Mouse (Mus musculus): ENCODE data around the gene Fam71e1. TPM values are rescaled to one million over a fixed set of nuclear protein-coding genes. Genes with fewer than 3 reads are reported as not detected.
A peak's percentile ranks its signal among the peaks of the same experiment; 100 is the strongest.

The Fam71e1 gene
- polyA plus RNA-seq (2015; fragmentation: Nextera tagmentation; extraction: Ambion mirVana), result 17.1 and 19.2 TPM in 2 replicates

- WGBS, result 1% methylated on average over 56 of the region's 58 CpGs
- Histone ChIP-seq H3K4me2 (ENCODE audit: low read length) (peak within 1 kb of the TSS; percentile 92), H3K4me3 (replicated peaks; ENCODE audit: low read depth, low read length) (peak within 1 kb of the TSS; percentile 82), H3K27ac (peak within 1 kb of the TSS; percentile 94), H3K27me3 (ENCODE audit: insufficient read depth, low read length) (no peaks in the 10 kb centered on the region), H3K9me3 (replicated peaks; ENCODE audit: low read length) (no peaks in the 10 kb centered on the region), H3K4me1 (replicated peaks; ENCODE audit: insufficient read depth, low read length) (peaks cover 8% of the 10 kb centered on the region; the same call in 1 of the 2 replicates), H3K36me3 (ENCODE audit: insufficient read depth, low read length) (peaks cover 23% of the 10 kb centered on the region), H3K9ac (ENCODE audit: low read depth, low read length) (peak within 1 kb of the TSS; percentile 82)
- peak; percentile 13; the same call in 1 of the 2 replicates for TF ChIP-seq CTCF (IDR thresholded peaks at IDR 0.05; ENCODE audit: low read depth)
- peak; percentile 97 for ATAC-seq (replicated peaks; ENCODE audit: low FRiP score, low read depth)
- DNase-seq (ENCODE audit: low spot score), result peak; percentile 98
Measured at GRCm38 (mm10) chr7:44495992-44496770, at the start of gene Fam71e1, which contains the start of gene Emc10. TSS of gene Fam71e1 (plus strand) at chr7:44496581. TSS of gene Emc10 (minus strand) at chr7:44496529.

- peak; percentile 32 for DNase-seq (ENCODE audit: low spot score)
- H3K27me3 ChIP-seq (ENCODE audit: insufficient read depth, low read length), result no peaks in the 10 kb centered on the region
- no peak for ATAC-seq (replicated peaks; ENCODE audit: low FRiP score, low read depth)
- no peak overlapping the region for H3K4me3 ChIP-seq (replicated peaks; ENCODE audit: low read depth, low read length)
- H3K4me1 ChIP-seq (replicated peaks; ENCODE audit: insufficient read depth, low read length), result no peaks in the 10 kb centered on the region
- H3K9me3 ChIP-seq (replicated peaks; ENCODE audit: low read length), result no peaks in the 10 kb centered on the region
- no peaks in the 10 kb centered on the region for H3K36me3 ChIP-seq (ENCODE audit: insufficient read depth, low read length)
- H3K27ac ChIP-seq, result no peak overlapping the region
- no peak for TF ChIP-seq CTCF (IDR thresholded peaks at IDR 0.05; ENCODE audit: low read depth)
- WGBS, result 3% methylated on average over 3 of the region's 3 CpGs
- no peak overlapping the region for H3K9ac ChIP-seq (ENCODE audit: low read depth, low read length)
- no peak overlapping the region for H3K4me2 ChIP-seq (ENCODE audit: low read length)
Measured at GRCm38 (mm10) chr7:44453256-44453655, 43.1 kb upstream of the Fam71e1 start.

GRCm38 (mm10) chr7:44456302-44456701 lies 40.1 kb upstream of the Fam71e1 start:
- Histone ChIP-seq H3K9me3 (replicated peaks; ENCODE audit: low read length) (no peaks in the 10 kb centered on the region), H3K4me2 (ENCODE audit: low read length) (no peak overlapping the region), H3K4me1 (replicated peaks; ENCODE audit: insufficient read depth, low read length) (no peaks in the 10 kb centered on the region), H3K27ac (no peak overlapping the region), H3K9ac (ENCODE audit: low read depth, low read length) (no peak overlapping the region), H3K36me3 (ENCODE audit: insufficient read depth, low read length) (no peaks in the 10 kb centered on the region), H3K27me3 (ENCODE audit: insufficient read depth, low read length) (peaks cover 7% of the 10 kb centered on the region), H3K4me3 (replicated peaks; ENCODE audit: low read depth, low read length) (no peak overlapping the region)
- WGBS, result 81% methylated on average over 1 of the region's 1 CpGs
- no peak for DNase-seq (ENCODE audit: low spot score)
- TF ChIP-seq CTCF (IDR thresholded peaks at IDR 0.05; ENCODE audit: low read depth), result no peak
- no peak for ATAC-seq (replicated peaks; ENCODE audit: low FRiP score, low read depth)

- Histone ChIP-seq H3K4me2 (ENCODE audit: low read length) (no peak overlapping the region), H3K9ac (ENCODE audit: low read depth, low read length) (no peak overlapping the region), H3K36me3 (ENCODE audit: insufficient read depth, low read length) (no peaks in the 10 kb centered on the region), H3K27me3 (ENCODE audit: insufficient read depth, low read length) (peaks cover 28% of the 10 kb centered on the region), H3K4me3 (replicated peaks; ENCODE audit: low read depth, low read length) (no peak overlapping the region), H3K4me1 (replicated peaks; ENCODE audit: insufficient read depth, low read length) (peaks cover 5% of the 10 kb centered on the region; the same call in 1 of the 2 replicates), H3K9me3 (replicated peaks; ENCODE audit: low read length) (no peaks in the 10 kb centered on the region), H3K27ac (no peak overlapping the region)
- DNase-seq (ENCODE audit: low spot score) (no peak), ATAC-seq (replicated peaks; ENCODE audit: low FRiP score, low read depth) (no peak)
- no peak for TF ChIP-seq CTCF (IDR thresholded peaks at IDR 0.05; ENCODE audit: low read depth)
- 61% methylated on average over 6 of the region's 6 CpGs for WGBS
Measured at GRCm38 (mm10) chr7:44460067-44460466, 36.3 kb upstream of the Fam71e1 start.

GRCm38 (mm10) chr7:44460767-44461502 lies 35.4 kb upstream of the Fam71e1 start:
- H3K4me2 ChIP-seq (ENCODE audit: low read length), result no peak overlapping the region
- H3K27me3 ChIP-seq (ENCODE audit: insufficient read depth, low read length), result peaks cover 28% of the 10 kb centered on the region

GRCm38 (mm10) chr7:44461503-44462217 lies 34.7 kb upstream of the Fam71e1 start:
- DNase-seq (ENCODE audit: low spot score) (no peak), ATAC-seq (replicated peaks; ENCODE audit: low FRiP score, low read depth) (no peak)
- no peak overlapping the region for H3K9ac ChIP-seq (ENCODE audit: low read depth, low read length)
- H3K4me3 ChIP-seq (replicated peaks; ENCODE audit: low read depth, low read length), result no peak overlapping the region
- peaks cover 28% of the 10 kb centered on the region for H3K27me3 ChIP-seq (ENCODE audit: insufficient read depth, low read length)
- 55% methylated on average over 54 of the region's 57 CpGs for WGBS
- peaks cover 5% of the 10 kb centered on the region; the same call in 1 of the 2 replicates for H3K4me1 ChIP-seq (replicated peaks; ENCODE audit: insufficient read depth, low read length)
- no peak for TF ChIP-seq CTCF (IDR thresholded peaks at IDR 0.05; ENCODE audit: low read depth)
- no peak overlapping the region for H3K27ac ChIP-seq
- no peak overlapping the region for H3K4me2 ChIP-seq (ENCODE audit: low read length)
- no peaks in the 10 kb centered on the region for H3K36me3 ChIP-seq (ENCODE audit: insufficient read depth, low read length)
- H3K9me3 ChIP-seq (replicated peaks; ENCODE audit: low read length), result no peaks in the 10 kb centered on the region

More at GRCm38 (mm10) chr7:44460767-44461502, 35.4 kb upstream of the Fam71e1 start:
- Histone ChIP-seq H3K9me3 (replicated peaks; ENCODE audit: low read length) (no peaks in the 10 kb centered on the region), H3K36me3 (ENCODE audit: insufficient read depth, low read length) (no peaks in the 10 kb centered on the region), H3K27ac (no peak overlapping the region), H3K4me1 (replicated peaks; ENCODE audit: insufficient read depth, low read length) (peaks cover 5% of the 10 kb centered on the region; the same call in 1 of the 2 replicates), H3K9ac (ENCODE audit: low read depth, low read length) (no peak overlapping the region), H3K4me3 (replicated peaks; ENCODE audit: low read depth, low read length) (no peak overlapping the region)
- DNase-seq (ENCODE audit: low spot score) (no peak), ATAC-seq (replicated peaks; ENCODE audit: low FRiP score, low read depth) (no peak)
- TF ChIP-seq CTCF (IDR thresholded peaks at IDR 0.05; ENCODE audit: low read depth), result no peak
- 77% methylated on average over 31 of the region's 31 CpGs for WGBS

Measured in kidney, postnatal 0 days (tissue).